Mouse (Mus musculus): ENCODE measurements at regions not wholly inside any gene's neighbourhood (a gene's known extent, or its start where the extent isn't known, plus 50 kb on each side); places are given as distances from the start of the nearest gene placed in this dataset.

- DNase-seq: no peak
Observed at GRCm38 (mm10) chr1:90406663-90407062, 196.1 kb upstream of the Cops8 start.

GRCm38 (mm10) chr1:90408504-90409215, 194.1 kb upstream of the Cops8 start:
- DNase-seq: no peak

GRCm38 (mm10) chr1:90409236-90409635, 193.5 kb upstream of the Cops8 start:
- no peak for DNase-seq

DNA sequence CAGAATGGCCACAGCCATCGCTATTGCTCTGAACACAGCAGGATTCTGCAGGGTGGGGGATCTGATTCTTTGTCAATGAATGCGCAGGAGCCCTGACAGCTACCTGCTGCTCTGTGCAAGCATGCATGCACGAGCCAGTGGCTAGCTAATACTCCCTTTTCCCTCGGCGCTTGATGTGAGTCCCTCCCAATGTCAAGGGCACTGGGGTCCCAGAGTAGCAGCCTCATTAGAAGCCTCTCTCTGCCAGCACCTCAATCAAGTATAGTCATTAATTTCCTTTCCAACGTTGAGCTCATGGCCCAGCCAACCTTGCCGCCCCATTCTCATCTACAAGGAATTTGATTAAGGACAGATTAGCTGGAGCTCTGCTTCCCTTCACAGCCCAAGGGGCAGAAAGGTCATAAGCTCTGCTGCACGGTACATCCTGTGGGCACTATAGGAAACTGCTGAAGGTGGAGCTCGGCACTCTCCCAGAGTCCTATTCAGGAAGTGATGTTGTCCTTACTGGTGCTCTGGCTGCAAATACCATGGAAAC, 190.2 kb upstream of the Cops8 start:
- DNase-seq: peak; percentile 49

GRCm38 (mm10) chr1:90414751-90415150, 188.0 kb upstream of the Cops8 start:
- DNase-seq: no peak

GRCm38 (mm10) chr1:90424066-90424821, 178.5 kb upstream of the Cops8 start:
- peak; percentile 55 for DNase-seq

DNA sequence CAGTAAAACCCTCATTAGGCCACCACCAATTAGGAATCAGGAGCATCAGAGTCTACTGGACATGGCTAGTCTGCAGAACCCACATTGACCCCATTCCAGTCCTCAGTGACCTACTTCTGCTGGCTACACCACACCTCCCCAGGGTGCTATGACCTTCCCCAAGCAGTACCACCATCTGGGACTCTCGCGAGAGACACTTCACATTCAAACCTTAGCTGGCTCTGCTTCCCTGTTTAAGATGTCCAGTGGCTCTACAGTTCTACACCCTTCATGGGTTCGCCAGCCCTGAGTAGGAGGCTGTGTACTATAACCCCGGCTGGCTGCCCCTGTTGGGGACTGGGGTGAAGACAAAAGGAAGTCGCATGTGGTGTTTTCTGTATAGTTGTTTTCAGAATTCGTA, 174.4 kb upstream of the Cops8 start:
- no peak for DNase-seq

- DNase-seq: no peak
Observed at GRCm38 (mm10) chr1:90428774-90429173, 174.0 kb upstream of the Cops8 start.

- DNase-seq: no peak
Observed at GRCm38 (mm10) chr1:90430480-90430879, 172.3 kb upstream of the Cops8 start.

DNA sequence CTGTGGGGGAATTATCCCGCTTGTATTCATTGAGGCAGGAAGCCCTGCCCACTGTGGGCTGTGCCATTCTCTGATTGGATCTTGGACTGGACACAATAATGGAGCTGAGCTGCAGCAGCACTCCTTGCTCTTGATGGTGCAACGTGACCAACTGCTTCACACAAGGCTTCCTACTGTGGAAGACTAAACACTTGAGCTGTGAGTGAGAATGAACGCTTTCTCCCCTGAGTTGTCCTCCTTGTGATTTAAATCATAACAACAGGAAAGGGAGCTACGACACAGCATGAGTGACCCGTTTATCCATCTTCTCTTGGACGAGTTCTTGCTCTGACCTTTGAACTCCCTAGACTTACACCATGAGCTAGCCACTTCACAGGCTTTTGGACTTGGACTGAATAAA, 171.0 kb upstream of the Cops8 start:
- DNase-seq: no peak

DNA sequence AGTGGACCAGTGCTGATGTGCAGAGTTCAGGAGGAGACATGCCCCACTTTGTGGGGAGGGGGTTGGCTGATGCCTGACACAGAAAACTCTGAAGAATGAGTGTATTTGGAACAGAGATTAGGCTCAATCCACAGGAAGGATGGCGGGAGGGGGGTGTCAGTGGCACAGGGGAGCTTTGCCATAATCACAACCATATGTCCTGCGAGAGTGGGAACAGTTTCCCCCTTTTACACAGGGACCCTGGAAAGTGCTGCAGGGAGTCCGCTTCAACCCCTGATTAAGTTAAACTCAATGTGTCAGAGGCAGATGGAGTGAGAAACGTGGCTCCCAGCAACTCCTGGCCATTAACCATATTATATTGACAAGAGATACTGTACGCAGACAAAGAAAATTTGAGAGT, 168.9 kb upstream of the Cops8 start:
- DNase-seq: no peak

- peak; percentile 33 for DNase-seq
Observed at GRCm38 (mm10) chr1:90440638-90441037, 162.1 kb upstream of the Cops8 start.

GRCm38 (mm10) chr1:90441134-90441868, 161.5 kb upstream of the Cops8 start:
- no peak for DNase-seq

DNA sequence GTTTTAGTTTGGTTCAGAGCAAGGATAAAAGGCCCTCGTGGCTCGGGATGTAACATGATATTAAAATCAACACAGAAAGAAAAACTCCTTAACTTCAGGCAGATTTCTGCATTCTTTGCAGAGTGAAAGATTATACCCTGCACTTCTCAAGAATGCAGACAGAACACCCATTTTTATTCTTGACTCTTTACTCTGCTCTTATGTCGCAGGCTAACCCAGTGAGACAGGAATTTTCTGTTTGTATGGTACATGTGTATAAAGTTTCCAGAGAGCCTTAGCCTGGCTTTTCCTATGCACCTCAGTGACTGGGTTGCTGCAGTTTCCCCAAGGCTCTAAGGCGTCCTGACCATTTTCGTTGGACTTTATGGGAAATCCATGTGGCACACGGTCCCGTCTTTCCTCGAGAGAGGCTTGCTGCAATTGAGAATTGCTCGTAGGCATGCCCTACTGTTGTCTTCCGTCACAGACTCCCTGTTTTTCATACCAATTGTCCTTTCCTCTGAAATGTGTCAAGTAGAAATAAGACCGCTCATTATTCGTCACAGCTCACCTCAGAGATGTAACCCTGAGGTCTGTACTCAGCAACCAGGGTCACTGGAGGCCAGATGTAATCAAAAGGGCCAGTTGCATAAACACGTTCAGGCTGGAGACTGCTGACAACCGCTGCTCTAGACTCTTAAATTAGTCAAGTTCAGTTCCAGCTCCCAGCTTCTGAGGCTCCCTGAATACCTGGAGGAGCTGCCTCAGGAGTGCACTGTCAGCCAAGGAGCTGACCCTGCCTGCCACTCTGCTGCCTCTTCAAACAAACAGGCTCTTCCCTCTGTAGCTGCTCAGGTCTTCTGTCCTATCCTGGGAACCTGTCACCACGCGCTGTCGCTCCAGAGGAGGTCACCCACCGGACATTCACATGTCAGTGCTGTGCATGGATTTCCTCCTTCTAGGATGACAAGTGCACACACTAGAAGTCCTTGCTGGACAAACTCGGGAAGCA, 160.2 kb upstream of the Cops8 start:
- DNase-seq: peak; percentile 28

DNA sequence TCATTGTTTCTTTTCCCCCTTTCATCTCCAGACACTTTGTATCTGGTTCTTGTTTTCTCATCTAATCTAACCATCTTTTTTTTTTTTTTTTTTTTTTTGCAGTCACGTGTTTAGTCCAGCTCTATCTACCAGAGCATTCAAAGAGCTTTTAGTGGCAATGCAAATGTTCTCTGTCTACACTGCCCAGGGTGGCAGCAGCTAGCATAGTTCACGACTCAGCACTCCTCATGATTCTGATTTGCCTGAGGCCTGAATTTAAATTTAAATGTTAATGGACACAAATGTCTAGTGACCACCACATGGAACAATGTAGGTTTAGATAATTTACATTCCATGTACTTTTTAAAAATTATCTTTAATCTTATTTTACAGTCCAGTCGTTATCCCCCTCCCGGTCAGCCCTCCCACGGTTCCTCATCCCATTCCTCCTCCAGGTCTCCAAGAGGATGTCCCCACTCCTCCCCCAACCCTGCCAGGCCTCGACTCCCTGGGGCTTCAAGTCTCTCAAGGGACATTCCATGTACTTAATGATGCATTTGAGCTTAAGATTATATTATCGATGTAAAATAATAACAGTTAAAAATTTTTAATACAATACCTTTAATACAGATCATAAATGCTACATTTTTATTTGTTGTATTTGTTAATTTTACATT, 153.1 kb upstream of the Cops8 start:
- peak; percentile 35 for DNase-seq

- DNase-seq: no peak
Observed at GRCm38 (mm10) chr1:90451942-90452557, 150.7 kb upstream of the Cops8 start.

GRCm38 (mm10) chr1:90454263-90454662, 148.5 kb upstream of the Cops8 start:
- DNase-seq: no peak

- DNase-seq: no peak
Observed at GRCm38 (mm10) chr1:90457396-90457795, 145.4 kb upstream of the Cops8 start.

DNA sequence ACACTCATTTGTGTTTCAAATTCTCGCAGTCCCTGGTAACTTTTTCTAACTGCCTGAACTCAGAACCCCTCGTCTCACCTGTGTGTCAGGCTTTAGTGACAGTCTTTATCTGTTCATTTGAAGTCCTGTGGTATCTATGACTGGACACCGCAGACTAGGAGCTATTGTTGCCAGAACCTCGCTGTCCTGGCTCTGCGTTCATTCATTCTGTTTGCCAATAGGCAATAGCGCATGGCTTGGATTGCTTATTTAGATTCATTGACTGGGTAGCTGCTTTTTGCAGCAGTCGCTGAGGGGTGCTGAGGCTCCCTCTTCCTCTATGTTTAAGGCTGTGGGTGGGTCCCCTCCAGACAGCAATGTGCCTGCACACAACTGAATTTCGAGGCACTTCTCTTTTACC, 144.6 kb upstream of the Cops8 start:
- DNase-seq: no peak

- no peak for DNase-seq
Observed at GRCm38 (mm10) chr1:90461699-90462098, 141.1 kb upstream of the Cops8 start.

GRCm38 (mm10) chr1:90463302-90463701, 139.5 kb upstream of the Cops8 start:
- no peak for DNase-seq
